Mouse (Mus musculus): ENCODE measurements around the gene Sppl2c.

Gene Sppl2c

DNA sequence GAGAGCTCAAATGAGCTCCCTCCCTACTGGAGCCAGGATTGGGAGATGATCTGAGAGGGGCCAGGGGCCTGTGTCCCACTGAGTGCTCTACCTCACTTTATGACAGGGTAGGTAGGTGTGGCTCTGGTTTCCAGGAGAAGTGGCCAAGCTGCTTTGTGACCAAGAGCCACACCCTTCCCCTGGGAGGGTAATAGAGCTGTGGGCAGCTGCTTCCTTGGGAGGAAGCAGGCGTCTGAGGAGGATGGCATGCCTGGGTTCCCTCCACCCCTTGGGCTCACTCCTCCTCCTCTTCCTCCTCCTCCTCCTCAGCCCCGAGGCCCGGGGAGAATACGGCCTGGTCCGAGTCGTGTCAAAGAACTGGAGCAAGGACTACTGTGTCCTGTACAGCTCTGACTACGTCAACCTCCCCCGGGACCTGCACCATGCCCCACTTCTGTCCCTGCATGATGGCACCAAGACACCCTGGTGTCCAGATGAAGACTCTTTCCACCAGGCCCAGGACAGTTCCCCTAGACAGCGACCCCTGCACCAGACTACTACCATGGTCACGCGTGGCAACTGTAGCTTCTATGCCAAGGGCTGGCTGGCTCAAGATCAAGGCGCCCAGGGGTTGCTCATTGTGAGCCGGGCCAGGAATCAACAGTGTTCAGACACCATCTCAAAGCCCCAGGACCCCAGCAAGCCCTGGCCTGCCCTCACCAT, at the start of gene Sppl2c:
Sppl2c (plus strand) TSS at position 193 of the 702 bp plus-strand sequence.
- DNase-seq (ENCODE audit: low read depth), result no peak

DNA sequence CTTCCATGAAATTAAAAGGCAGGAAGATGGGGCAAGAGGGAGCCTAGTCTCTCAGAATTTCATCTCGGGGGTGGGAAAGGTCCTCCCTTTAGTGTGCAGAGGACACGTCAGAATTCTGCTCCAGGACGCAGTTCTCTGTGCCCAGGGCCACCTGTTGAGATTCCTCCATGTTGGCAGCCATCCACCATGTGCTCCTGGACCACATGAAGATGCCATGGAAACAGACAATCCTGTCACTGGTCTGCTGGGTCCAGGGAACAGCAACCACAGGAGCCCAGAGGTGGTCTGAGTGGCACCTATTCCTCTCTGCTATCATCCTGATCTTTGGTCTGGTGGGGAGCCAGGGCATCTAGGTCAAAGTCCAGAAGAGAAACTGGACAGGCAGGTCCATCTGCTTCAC, 47.2 kb upstream of the Sppl2c start:
- DNase-seq (ENCODE audit: low read depth), result no peak

DNA sequence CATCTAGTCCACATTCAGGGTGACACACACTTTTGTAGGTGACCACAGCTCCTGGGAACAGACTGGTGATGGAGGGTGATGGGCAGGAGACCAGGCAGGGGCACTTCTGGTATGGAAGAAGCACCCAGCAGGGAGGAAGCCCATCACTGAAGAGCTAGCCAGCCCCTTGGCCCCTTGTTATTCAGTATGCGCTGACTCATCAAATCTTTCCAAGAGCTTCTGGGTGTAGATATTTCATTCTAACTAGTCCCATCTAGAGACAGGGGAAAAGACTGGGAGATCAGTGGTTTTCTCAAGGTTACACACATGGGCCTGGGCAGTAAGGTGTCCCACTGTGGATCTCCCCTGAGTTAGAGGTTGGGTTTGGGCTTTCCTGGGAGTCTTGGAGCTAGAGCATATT, 41.2 kb upstream of the Sppl2c start:
- DNase-seq (ENCODE audit: low read depth), result no peak

DNA sequence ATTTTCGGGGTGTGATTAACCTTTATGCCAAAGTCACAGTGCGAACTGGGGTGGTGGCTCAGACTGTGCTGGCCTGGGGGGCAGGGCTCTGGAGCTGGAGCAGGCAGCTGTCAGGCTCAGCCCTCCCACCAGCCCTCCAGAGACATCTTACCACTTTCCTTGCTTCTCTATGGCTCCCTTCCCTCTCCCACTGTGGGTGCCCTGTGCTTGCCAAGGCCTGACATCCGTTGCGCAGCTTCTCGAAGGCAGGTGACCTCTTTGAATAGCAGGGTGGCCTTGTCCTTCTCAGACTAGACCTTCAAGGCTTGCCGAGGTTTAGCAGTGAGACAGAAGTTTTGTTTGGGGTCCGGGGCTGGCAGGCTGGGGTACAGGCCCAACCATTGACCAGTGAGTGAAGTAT, 37.3 kb upstream of the Sppl2c start:
- DNase-seq (ENCODE audit: low read depth), result no peak

DNA sequence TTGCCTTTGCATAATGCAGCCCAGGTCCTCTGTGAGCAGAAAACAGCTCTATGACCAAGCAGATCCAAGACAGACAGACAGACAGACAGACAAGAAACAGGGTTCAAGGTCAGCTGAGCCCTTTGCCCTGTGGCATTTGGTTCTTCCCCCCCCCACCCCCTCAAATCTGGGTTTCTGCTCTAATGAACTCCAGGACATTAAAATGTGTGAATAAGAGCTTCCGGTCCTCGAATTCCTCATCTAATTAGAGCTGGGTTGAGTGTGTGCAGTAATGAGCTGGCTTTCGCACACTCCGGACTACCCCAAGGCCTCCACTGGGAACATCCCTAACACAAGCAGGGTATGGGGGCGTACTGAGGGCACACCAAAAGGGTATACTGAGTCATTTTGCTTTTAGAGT, 35.2 kb upstream of the Sppl2c start:
- DNase-seq (ENCODE audit: low read depth), result no peak

DNA sequence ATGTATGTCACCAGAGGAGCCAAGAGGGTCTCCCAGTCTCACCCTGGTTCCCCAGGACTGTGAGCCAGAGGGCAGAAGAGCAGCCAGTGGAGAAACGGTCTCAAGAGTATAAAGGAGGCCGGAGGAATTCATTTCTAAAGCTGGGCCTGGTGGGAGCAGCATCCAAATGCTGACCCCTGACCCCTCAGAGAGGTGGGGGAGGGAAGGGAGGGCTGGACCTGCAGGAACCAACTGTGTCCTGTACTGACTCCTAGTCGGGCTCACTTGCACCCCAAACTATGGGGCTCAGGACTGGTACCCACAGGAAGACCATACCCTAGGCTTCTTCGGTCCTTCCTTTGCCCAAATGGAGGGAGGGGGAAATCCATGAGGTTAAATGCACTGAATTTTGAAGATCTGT, 31.8 kb upstream of the Sppl2c start:
- DNase-seq (ENCODE audit: low read depth), result no peak

DNA sequence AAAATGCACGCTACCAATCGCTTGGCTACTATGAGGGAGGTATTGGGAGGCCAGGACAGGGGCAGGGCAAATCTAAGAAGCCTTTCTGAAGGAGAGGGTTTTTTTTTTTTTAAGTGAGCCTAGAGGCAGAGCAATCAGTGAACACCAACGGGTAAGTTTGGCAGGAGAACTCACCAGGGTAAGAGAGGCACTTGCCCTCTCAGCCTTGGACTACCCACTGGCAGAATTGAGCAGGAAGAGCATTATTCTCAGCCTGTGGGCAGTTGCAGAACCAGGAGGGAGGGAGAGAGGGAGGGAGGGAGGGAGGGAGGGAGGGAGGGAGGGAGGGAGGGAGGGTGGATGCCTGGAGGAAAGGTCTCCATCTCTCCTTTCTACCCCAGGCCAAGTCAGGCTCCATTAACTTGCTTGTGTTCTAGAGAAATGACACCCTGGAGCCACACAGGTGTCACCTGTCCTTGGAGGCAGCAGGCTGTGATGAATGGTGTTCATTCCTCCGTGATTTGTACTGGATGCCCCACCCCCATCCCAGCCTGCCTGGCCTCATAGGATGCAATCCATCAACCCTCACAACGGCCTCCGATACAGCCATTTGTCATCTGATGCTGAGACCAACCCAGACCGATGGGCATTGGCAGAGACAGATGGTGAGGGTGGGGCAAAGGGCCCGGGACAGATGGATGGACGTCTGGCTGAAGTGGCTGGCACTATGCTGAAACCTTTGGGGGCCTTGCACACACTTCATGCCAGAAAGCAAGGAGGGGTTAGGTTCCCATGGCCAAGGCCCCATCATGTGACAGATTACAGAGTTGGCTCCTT, 31.1 kb upstream of the Sppl2c start:
- DNase-seq (ENCODE audit: low read depth), result no peak

DNA sequence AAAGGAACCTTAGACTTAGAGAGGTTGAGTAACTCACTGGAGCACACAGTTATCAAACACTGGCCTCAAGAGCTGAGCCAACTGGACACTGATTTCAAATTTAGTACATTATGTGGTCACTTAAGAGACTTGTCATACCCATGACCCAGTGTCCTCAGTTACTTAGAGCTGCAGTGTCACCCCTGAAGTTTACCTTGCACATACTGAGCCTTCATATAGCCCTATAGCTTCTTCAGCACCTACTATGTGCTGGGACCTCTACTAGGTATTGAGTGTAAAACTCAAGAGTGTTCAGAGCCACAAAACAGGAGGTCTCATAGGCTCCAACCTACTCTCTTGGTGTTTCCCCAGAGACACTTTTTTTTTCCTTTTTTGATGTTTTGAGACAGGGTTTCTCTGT, 30.2 kb upstream of the Sppl2c start:
- no peak for DNase-seq (ENCODE audit: low read depth)

DNA sequence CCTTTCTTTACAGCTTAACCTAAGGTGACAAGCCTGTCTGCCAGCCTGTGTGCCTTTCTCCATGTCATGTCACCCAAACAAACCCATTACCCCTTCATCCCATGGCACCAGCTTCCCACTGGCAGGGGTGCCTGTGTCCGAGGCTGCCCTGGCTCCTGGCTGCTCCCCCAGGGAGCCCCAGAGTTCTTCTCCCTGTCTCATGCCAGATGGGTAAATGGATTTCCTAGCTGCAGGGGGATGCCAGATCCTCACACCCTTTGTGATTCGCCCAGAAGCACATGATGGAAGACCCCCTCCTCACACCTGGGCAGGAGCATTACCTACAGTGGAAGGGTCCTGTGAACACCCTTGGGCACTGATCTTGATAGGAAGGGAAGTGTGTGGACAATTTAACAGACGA, 29.7 kb upstream of the Sppl2c start:
- DNase-seq (ENCODE audit: low read depth), result no peak

DNA sequence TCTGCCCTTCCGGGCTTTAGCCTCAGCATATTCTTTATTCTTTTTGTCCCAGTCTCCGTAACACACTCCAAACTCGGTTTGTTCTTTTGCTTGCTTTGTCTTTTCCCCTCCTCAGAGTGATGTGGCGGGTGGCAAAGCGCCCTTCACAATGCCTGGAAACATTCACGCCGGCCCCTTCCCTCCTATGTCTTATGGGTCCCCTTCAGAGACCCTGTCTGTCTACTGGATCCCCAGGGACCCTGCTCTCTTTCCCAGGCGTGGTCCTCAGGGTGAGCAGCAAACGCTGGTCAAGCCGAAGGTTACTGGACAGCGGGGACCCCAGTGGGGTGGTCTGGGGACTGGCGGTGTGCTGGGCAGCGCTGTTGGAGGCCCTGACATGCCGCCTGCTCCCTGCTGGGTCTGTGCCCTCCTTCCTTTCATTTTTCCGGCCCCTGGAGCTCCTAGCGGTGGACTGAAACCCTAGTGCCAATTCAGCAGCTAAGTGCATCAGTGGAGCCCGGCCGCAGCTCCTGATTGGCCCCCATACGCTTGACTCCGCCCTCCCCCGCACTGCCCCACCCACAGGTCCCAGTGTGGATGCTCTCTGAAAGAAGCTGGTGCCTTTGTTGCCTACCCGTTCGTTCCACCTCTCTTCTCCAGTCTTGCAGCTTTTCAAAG, 28.4 kb upstream of the Sppl2c start:
- DNase-seq (ENCODE audit: low read depth), result peak; percentile 25

DNA sequence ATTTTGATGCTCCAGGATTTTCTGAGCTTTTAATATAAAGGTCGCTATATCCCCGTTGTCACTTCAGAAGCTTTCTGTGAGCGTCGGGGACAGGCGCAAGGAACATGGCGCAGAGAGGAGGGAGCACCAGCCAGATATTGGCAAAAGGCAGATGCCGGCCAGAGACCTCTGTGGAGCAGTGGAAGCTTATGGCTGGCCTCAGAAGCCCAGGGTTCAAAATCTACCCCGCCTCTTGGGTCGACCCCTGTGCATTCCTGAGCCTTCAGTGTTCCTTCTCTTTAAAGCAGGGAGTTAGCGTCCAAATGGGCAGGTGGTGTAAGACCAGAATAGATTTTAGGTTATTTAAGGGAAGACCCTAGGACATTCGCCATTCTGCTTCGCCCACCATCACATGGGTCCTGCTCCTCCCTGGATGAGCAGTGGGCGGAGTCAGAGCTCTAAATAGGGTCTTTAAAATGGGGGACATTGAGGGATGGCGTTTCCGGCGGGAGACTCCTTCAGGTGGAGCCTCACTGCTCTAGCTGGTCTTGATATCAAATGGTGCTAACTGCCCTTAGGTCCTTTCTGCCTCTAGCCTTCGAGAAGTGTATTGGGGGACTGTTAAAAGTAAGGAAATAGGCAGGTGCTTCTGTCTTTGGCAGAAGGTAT, 27.7 kb upstream of the Sppl2c start:
- DNase-seq (ENCODE audit: low read depth), result no peak

DNA sequence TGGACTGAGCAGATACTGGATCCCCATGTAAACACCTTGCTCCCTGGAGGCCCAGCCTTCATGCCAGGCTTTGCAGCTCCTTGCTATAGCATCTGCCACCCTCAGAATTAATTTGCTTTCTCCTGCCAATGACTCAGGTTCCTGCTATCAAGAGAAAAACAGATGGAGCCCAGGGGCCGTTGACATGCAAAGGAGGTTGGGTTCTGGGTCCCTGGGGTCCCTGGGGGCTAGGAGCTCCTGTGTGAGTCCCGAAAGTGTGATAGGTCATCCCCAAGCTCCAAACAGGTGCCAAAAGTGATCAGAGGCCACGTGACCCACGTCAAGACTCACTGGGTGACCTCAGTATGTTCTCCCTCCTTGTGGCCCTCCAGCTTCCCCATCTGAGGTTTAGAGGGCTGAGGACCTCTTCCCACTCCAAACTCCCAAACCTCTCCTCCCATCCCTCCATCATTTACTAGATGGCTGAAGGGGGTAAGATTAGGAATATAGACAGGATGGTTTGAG, 26.3 kb upstream of the Sppl2c start:
- no peak for DNase-seq (ENCODE audit: low read depth)

DNA sequence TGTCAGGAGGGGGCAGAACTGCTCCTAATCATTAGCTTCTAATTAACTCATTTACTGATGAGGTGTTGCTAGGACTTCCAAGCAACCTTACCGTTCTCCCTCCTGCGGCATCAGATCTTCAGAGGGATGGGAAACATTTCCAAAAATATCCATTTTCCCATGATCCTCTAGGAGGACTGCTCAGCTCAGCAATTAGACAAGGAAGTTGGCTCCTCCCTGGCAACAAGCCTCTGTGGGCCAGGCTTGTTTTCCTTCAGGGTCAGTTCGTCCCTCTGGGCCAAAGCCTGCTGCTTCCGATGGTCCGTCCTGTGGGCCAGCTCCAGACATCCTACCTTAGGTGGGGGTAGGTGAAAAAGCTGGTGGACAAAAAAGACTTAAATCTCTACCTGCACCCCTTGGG, 25.0 kb upstream of the Sppl2c start:
- DNase-seq (ENCODE audit: low read depth), result no peak

DNA sequence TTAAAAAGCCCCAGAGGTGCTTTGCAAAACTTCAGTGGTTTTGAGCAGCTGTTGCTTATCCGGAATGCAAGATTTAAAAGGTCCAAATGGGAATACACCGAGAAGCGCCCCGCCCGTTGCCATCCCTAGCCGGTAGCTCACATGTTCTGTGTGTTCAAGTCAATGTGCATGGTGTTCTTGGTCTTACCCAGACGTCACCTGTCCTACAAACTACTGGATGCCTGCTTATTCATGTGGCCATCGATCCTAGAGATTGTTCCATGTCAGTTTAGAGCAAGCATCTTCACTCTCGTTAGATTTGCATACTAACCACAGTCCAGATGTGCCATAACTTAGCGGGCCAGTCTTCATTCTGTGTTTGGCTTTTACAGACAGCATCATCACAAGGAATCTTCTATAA, 21.9 kb upstream of the Sppl2c start:
- DNase-seq (ENCODE audit: low read depth), result no peak

DNA sequence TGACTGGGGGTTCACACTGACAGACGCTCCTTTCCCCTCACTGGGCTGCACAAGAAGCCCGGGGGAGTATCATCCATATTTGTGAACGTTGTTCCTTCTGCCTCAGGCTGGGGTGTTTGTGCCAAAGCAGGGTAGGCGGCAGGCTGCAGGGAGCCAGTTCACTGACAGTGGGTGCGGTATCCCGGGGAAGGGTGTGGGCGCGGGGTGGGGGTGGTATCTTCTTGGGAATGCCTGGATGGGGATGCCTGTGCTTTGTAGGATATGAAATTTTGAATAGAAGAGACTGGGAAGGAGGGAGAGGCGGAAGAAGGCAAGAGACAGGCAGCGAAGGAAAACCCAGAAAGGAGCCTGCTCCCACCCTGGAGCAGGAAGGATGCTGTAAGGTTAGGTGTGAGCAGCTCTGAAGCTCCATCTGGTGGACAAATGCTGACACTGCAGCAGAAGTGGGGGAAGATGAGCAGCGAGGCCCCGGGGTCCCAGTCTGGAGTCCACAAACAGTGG, 14.8 kb upstream of the Sppl2c start:
- DNase-seq (ENCODE audit: low read depth), result peak; percentile 78

DNA sequence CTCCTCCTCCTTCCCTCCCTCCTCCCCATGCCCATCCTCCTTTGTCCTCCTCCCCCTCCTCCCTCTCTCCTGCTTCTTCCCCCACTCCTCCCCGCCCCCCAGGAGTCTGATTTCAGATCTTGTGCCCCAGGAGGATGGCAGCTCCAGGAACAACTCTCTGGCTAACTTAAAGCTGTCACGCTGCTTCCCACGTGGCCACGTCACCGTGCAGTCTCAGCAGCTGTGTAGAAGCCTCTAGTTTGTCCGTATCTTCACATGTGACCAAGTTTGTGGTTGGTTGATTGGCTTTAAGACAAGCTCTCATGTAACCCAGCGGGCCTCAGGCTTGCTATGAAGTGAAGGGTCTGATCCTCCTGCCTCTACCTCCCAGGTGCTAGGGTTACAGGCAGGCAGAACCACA, 7.2 kb upstream of the Sppl2c start:
- DNase-seq (ENCODE audit: low read depth), result peak; percentile 18

DNA sequence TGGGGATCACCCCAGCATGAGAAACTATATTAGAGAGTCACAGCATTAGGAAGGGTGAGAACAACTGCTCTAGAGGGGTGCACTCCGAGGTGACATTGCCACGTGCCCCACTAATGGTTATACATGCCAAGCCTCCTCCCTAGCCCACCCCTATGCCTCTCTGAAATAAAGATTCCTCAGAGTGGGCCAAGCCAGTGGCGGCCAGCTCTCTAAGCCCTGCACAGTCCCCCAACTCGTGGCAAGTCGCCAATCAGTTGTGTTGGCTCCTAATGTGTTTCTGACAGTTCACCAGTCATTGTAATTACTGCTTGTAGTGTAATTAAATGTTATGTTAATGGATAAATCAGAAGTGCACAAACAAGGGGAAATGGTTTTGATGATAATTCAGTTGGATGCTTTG, 6.3 kb upstream of the Sppl2c start:
- no peak for DNase-seq (ENCODE audit: low read depth)

DNA sequence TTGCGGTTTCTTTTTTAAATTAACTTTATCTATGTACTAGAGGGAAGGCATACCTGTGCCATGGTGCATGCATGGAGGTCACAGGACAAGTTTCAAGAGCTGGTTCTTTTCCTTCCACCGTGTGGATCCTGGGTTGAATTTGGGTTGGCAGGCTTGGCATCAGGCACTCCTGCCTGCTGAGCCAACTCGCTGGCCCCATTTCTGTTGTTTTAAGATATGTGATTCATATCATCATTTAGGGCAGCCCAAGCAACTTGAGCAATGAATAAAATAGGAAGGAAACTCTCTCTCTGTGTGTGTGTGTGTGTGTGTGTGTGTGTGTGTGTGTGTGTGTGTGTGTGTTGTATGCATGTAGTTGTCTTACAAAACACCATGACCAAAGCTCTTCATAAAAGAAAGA, 4.0 kb upstream of the Sppl2c start:
- no peak for DNase-seq (ENCODE audit: low read depth)

DNA sequence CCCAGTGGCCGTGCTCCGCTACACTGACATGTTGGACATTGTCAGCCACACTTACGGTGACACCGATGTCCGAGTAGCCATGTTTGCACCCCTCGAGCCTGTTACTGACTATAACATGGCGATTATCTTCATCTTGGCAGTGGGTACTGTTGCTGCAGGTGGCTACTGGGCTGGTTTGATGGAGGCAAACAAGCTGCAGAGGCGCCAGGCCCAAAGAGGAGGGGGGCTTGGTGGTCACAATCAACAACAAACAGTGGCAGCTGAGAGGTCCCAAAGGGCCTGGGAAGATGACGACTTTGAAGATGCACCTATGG, 667 bp downstream of the Sppl2c start:
- no peak for DNase-seq (ENCODE audit: low read depth)

DNA sequence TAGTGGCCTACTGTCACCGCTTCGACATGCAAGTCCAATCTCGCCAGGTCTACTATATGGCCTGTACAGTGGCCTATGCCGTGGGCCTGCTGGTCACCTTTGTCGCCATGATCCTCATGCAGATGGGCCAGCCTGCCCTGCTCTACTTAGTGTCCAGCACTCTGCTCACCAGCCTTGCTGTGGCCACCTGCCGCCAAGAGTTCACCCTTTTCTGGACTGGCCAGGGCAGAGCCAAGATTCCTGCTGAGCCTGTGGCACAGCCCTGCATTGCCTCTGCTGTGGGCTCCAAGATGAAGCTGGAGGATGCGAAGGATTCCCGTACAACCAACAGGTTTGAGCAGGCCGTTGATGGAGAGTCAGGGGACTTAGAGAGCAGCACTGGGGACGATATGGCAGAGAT, 1.6 kb downstream of the Sppl2c start:
- DNase-seq (ENCODE audit: low read depth), result no peak

DNA sequence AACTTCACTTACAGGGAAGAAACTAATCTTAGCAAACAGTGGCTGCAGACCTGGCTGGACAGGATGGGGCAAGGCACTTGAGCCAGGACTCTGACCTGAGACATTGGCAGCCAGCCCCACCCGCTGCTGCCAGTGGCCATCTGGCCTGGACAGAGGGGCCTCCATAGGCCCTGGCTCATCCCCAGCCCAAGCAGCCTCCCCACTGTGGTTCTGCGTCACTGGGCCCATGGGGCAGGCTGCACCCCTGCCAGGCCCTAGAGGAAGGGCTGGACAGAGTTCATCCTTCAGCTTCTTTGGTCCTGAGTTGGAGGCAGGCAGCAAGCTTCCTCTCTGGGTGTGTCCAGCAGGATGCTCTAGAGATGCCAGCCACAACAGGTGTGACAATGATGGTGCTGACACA, 3.9 kb downstream of the Sppl2c start:
- peak; percentile 15 for DNase-seq (ENCODE audit: low read depth)

DNA sequence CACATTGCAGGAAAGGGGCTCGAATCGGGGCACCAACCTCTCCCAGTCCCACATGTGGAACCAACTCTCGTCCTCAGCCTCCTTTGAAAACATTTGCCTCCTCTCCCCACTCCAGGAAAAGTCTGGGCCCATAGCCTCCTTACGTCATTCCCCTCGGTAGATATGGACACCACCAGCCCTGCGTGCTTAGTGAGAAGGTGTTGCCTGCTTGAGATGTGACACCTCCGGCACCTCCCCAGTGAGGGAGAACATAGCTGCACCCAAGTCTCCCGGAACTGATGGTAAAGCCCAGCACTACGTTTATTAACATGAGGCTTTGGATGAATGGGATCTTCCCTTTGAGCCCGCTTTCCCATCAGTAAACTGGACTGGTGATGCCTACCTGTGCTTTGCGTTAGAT, 9.3 kb downstream of the Sppl2c start:
- no peak for DNase-seq (ENCODE audit: low read depth)

DNA sequence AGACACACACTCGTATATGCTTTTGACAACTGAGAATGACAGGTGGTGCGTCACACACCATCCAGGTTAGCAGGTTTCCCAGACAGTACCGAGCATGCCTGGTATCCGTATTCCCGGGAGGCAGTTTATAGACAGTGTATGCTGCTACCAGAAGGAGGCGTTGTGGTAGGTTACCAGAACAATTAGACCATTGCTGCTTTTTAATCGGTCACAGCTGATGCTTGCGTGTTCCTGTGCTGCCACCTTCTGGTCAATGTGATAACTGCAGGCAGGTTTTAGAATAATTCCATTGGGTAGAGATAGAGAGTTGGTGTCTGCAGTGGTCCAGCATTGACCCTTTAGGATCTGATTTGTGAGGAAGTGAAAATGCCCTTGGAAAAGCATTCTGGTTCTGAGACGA, 9.7 kb downstream of the Sppl2c start:
- DNase-seq (ENCODE audit: low read depth), result peak; percentile 91

Measured in NIH3T3 (cell line).